ENCODE assay signal across 14 mouse cellular contexts in genomic region chr5:67541867-67542266, GRCm38 (mm10).
DNase-seq lines count a peak whose midpoint lies in the region; ATAC-seq and TF ChIP-seq lines count a peak whose summit lies in the region.
"Had no signal": no experiment of that assay in that cellular context is flagged by ENCODE, and none has a peak within 500 bp of the region (broad histone marks: within the 10 kb centered on the region; RNA-seq: fewer than 3 reads in every experiment).

No protein-coding gene starts in this region.

- no peak overlapping the region for H3K4me2 ChIP-seq in kidney, embryonic 15.5 days
- H3K4me2 ChIP-seq in midbrain, embryonic 13.5 days (replicated peaks) = no peak overlapping the region
- H3K4me2 ChIP-seq in midbrain, embryonic 11.5 days = no peak overlapping the region
- H3K4me2 ChIP-seq in hindbrain, embryonic 14.5 days (replicated peaks) = no peak overlapping the region
- H3K4me2 ChIP-seq: embryonic facial prominence, embryonic 13.5 days; forebrain, embryonic 13.5 days had no signal

- H3K27me3 ChIP-seq in kidney, embryonic 15.5 days = no peaks in the 10 kb centered on the region
- 0 out of 2 replicates have a peak, but pooled peaks cover 3% of the 10 kb centered on the region for H3K27me3 ChIP-seq in midbrain, embryonic 13.5 days
- H3K27me3 ChIP-seq in midbrain, embryonic 11.5 days (ENCODE audit: control insufficient read depth, insufficient read depth, low read length) = no peaks in the 10 kb centered on the region
- no peaks in the 10 kb centered on the region for H3K27me3 ChIP-seq in hindbrain, embryonic 14.5 days (ENCODE audit: control insufficient read depth, insufficient read depth, low read length)
- no peaks in the 10 kb centered on the region for H3K27me3 ChIP-seq in cerebellum, adult 2 months (ENCODE audit: control insufficient read depth, insufficient read depth, low read length)
- H3K27me3 ChIP-seq: forebrain, embryonic 13.5 days had no signal

- no peak overlapping the region for H3K27ac ChIP-seq in kidney, embryonic 15.5 days
- H3K27ac ChIP-seq in midbrain, embryonic 13.5 days = no peak overlapping the region
- H3K27ac ChIP-seq in midbrain, embryonic 11.5 days (ENCODE audit: low read depth, low read length) = no peak overlapping the region
- no peak overlapping the region for H3K27ac ChIP-seq in hindbrain, embryonic 14.5 days
- H3K27ac ChIP-seq in cerebellum, adult 2 months (ENCODE audit: insufficient read depth, low read length) = no peak overlapping the region
- H3K27ac ChIP-seq: embryonic facial prominence, embryonic 13.5 days; forebrain, embryonic 13.5 days; macrophage had no signal

- WGBS in kidney, embryonic 15.5 days = 58% methylated on average over 3 of the region's 3 CpGs
- 78% methylated on average over 3 of the region's 3 CpGs for WGBS in midbrain, embryonic 13.5 days
- 77% methylated on average over 3 of the region's 3 CpGs for WGBS in midbrain, embryonic 11.5 days
- WGBS in hindbrain, embryonic 14.5 days = 58% methylated on average over 3 of the region's 3 CpGs
- WGBS in cerebellum, adult 2 months = 36% methylated on average over 3 of the region's 3 CpGs

- H3K9ac ChIP-seq in kidney, embryonic 15.5 days = no peak overlapping the region
- no peak overlapping the region for H3K9ac ChIP-seq in midbrain, embryonic 13.5 days (replicated peaks)
- no peak overlapping the region for H3K9ac ChIP-seq in midbrain, embryonic 11.5 days (ENCODE audit: low read length)
- no peak overlapping the region for H3K9ac ChIP-seq in hindbrain, embryonic 14.5 days
- H3K9ac ChIP-seq: embryonic facial prominence, embryonic 13.5 days; forebrain, embryonic 13.5 days had no signal

- TF ChIP-seq POLR2A in cerebellum, adult 2 months (IDR thresholded peaks at IDR 0.05; ENCODE audit: borderline replicate concordance, insufficient read depth, low read length) = no peak

- no peak overlapping the region for H3K4me3 ChIP-seq in kidney, embryonic 15.5 days (replicated peaks)
- no peak overlapping the region for H3K4me3 ChIP-seq in midbrain, embryonic 13.5 days (replicated peaks)
- no peak overlapping the region for H3K4me3 ChIP-seq in midbrain, embryonic 11.5 days (ENCODE audit: low read depth, low read length)
- H3K4me3 ChIP-seq in hindbrain, embryonic 14.5 days (replicated peaks; ENCODE audit: low read length) = no peak overlapping the region
- no peak overlapping the region for H3K4me3 ChIP-seq in cerebellum, adult 2 months (replicated peaks; ENCODE audit: insufficient read depth, low read depth, low read length)
- H3K4me3 ChIP-seq: embryonic facial prominence, embryonic 13.5 days; forebrain, embryonic 13.5 days had no signal

- H3K36me3 ChIP-seq in kidney, embryonic 15.5 days = no peaks in the 10 kb centered on the region
- H3K36me3 ChIP-seq in midbrain, embryonic 13.5 days = no peaks in the 10 kb centered on the region
- H3K36me3 ChIP-seq in midbrain, embryonic 11.5 days (ENCODE audit: control insufficient read depth, insufficient read depth, low read length) = no peaks in the 10 kb centered on the region
- H3K36me3 ChIP-seq in hindbrain, embryonic 14.5 days (replicated peaks; ENCODE audit: control insufficient read depth, insufficient read depth) = no peaks in the 10 kb centered on the region
- H3K36me3 ChIP-seq: embryonic facial prominence, embryonic 13.5 days had no signal

- peak; percentile 42 to 57 for DNase-seq in cerebellum, postnatal 10 days
- DNase-seq in cerebellum, adult 8-10 months = no peak
- DNase-seq in kidney, adult 11 months = peak; percentile 6
- no peak for DNase-seq in midbrain, embryonic 11.5 days (ENCODE audit: low spot score, missing footprints)
- no peak for DNase-seq in hindbrain, embryonic 14.5 days (ENCODE audit: low spot score)
- no peak for DNase-seq in cerebellum, adult 2 months
- DNase-seq: cerebellum, adult 9-11 months; thymus, postnatal 14 days had no signal

- no peaks in the 10 kb centered on the region; the same call in 1 of the 2 replicates for H3K9me3 ChIP-seq in kidney, embryonic 15.5 days (replicated peaks)
- H3K9me3 ChIP-seq in midbrain, embryonic 13.5 days = no peaks in the 10 kb centered on the region
- H3K9me3 ChIP-seq in midbrain, embryonic 11.5 days (ENCODE audit: control insufficient read depth, low read length) = no peaks in the 10 kb centered on the region
- H3K9me3 ChIP-seq in hindbrain, embryonic 14.5 days (ENCODE audit: control insufficient read depth, low read length) = 0 out of 2 replicates have a peak, but pooled peaks cover 6% of the 10 kb centered on the region
- H3K9me3 ChIP-seq: embryonic facial prominence, embryonic 13.5 days; forebrain, embryonic 13.5 days had no signal

- ATAC-seq in kidney, embryonic 15.5 days (replicated peaks; ENCODE audit: low FRiP score) = no peak; the same call in 1 of the 2 replicates
- peak; percentile 82 for ATAC-seq in midbrain, embryonic 13.5 days
- no peak for ATAC-seq in midbrain, embryonic 11.5 days (ENCODE audit: low FRiP score)
- ATAC-seq in hindbrain, embryonic 14.5 days (ENCODE audit: low FRiP score) = peak; percentile 64; the same call in 1 of the 2 replicates
- ATAC-seq: forebrain, embryonic 13.5 days; intestine, postnatal 0 days had no signal

- H3K4me1 ChIP-seq in kidney, embryonic 15.5 days = peaks cover 39% of the 10 kb centered on the region
- no peaks in the 10 kb centered on the region for H3K4me1 ChIP-seq in midbrain, embryonic 13.5 days (replicated peaks)
- no peaks in the 10 kb centered on the region for H3K4me1 ChIP-seq in midbrain, embryonic 11.5 days (ENCODE audit: control insufficient read depth, insufficient read depth, low read length)
- H3K4me1 ChIP-seq in hindbrain, embryonic 14.5 days (replicated peaks; ENCODE audit: control insufficient read depth, insufficient read depth, low read length) = no peaks in the 10 kb centered on the region
- H3K4me1 ChIP-seq in cerebellum, adult 2 months (ENCODE audit: control insufficient read depth, insufficient read depth, low read length) = no peaks in the 10 kb centered on the region
- H3K4me1 ChIP-seq: embryonic facial prominence, embryonic 13.5 days; forebrain, embryonic 13.5 days had no signal

- no peak for TF ChIP-seq CTCF in cerebellum, adult 2 months (IDR thresholded peaks at IDR 0.05; ENCODE audit: borderline replicate concordance, insufficient read depth, low read depth, low read length)

Comparison
In these comparisons a context has a peak if more than half of its experiments do, and no peak if none do; other contexts are left out.
1. DNase-seq: peak in cerebellum, postnatal 10 days (2 of 2) and kidney, adult 11 months (single experiment); none in cerebellum, adult 8-10 months (single experiment), midbrain, embryonic 11.5 days (single experiment), hindbrain, embryonic 14.5 days (single experiment) and cerebellum, adult 2 months (0 of 2).
2. ATAC-seq: peak in midbrain, embryonic 13.5 days (single experiment) and hindbrain, embryonic 14.5 days (single experiment); none in kidney, embryonic 15.5 days (single experiment) and midbrain, embryonic 11.5 days (single experiment).